Mouse (Mus musculus): ENCODE measurements at regions not wholly inside any gene's neighbourhood (a gene's known extent, or its start where the extent isn't known, plus 50 kb on each side); places are given as distances from the start of the nearest gene placed in this dataset.

DNA sequence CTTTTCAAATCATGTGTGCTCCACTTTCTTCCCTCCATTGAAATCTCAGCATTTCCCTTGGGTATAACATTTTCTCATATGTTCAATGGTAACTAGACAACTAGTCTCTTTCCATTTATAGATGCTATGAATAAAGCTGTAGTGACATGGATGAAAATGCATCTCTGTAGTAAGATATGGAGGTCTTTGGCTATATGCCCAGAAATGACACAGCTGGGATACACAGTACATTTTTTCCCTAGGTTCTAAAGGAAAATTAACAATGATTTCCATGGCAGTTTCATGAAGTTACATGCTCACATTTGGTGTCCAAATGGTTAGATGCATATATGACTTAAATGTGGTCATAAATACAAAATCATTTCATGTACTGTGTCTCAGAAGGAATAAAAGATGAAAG is 99.0 kb downstream of the Prl2c2 start:
- TF ChIP-seq CTCF (IDR thresholded peaks at IDR 0.05; ENCODE audit: low read depth) = no peak
- no peak for TF ChIP-seq EP300 (IDR thresholded peaks at IDR 0.05; ENCODE audit: low read depth)

Measured in heart, postnatal 0 days (tissue).